Mouse (Mus musculus): ENCODE measurements around the gene Depdc1b. TPM values are rescaled to one million over a fixed set of nuclear protein-coding genes. Genes with fewer than 3 reads are reported as not detected.

Gene Depdc1b
- total RNA-seq, 2 experiments from 2014 or later: 0.22 to 0.46 TPM

DNA sequence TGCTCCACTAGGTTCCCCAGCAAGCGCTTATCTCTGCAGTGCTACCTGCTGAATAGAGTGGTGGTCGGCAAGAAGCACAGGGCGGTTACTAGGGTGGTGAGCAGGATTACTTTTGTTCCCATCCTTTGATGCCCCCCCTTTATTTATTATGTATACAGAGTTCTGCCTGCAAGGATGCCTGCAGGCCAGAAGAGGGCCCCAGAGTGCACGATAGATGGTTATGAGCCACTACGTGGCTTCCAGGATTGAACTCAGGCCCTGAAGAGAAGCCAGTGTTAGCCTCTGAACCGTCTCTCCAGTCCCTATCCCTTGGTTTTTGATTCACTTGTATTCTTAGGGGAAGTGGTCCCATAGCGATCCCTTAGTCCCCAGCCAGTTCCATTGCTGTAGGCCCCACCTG is 25.5 kb downstream of the Depdc1b start:
- no peak for DNase-seq
- intact Hi-C loops (cut with DNase I): no loop called here

DNA sequence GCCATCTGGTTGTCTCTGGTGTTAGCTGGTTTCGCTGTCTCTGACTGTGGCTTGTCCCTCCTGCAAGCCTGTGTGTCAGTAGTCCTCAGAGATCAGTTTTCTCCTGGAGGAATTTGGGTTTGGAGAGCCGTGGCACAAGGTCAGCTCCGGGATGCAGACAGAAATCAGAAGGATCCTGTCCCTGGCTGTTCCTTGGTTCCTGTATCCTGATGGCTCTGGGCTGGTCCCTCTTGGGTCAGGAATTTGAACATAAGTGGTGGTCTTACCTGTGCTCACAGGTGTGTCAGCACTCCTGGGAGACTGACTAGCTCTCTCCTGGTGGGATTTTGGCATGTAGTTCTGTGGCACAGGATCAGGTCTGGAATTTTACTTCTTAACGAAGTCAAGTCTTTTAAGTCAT is 29.6 kb downstream of the Depdc1b start:
- intact Hi-C loops (cut with DNase I): loop anchor here (2.0 kb wide), 1 partner anchor 865 kb away; no protein-coding TSS in a partner anchor
- DNase-seq: no peak

DNA sequence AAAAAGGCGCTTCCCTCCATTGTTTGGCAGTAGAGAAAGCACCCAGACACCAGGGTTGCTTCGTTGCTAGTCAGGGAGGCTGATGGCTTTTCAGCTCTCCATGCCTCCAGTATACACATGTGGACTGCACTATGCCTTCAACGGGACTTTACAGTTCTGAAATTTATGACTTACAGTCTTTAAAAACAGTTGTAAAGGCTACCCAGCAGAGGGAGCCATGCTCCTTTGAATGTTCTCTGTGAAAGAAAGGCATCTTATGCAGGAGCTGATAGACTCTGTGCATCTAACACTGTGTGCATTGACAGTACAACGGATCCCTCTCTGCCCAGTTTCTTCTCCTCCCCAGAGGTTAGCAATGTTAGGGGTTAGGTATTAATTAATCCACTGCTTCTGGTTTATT is 30.9 kb downstream of the Depdc1b start:
- intact Hi-C loops (cut with DNase I): loop anchor here (2.0 kb wide), 1 partner anchor 864 kb away; no protein-coding TSS in a partner anchor
- peak; percentile 17 to 24 for DNase-seq

DNA sequence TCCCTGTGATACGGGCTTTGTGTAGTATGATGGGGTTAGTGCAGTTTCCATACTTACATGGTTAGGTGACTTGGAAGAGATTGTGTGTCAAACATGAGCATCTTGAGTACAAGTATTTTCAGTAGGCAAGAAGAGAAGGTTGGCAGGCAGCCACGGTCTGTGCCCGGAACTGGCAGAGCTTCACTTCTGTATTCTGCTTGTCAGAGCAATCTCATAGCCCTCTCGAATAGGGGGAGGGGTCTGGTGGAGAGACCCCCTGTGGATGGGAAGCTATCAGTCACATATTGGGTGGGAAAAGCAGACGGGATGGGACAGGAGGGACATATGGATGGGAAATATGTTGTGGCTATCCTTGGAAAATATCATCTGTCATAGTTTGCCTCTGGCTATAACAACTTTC is 33.5 kb downstream of the Depdc1b start:
- intact Hi-C loops (cut with DNase I): no loop called here
- no peak for DNase-seq

DNA sequence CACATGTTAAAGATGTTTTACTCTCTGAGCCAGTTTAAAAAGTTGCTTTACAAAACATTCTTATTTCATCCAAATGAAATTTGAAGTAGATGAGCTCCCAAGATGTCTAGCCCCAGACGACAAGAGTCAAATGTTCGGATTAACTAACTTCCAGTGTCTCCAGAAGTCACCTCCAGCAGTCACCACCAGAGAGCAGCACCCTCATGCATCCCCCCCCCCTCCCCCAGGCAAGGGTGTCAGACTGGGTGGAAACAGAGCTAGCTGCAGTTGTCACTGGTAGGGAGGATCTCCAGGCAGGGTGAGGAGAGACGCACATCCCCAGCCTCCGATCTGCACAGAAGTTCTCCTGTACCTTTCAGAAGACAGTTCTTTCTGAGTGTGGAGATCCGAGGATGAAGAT is 37.6 kb downstream of the Depdc1b start:
- intact Hi-C loops (cut with DNase I): no loop called here
- no peak for DNase-seq

DNA sequence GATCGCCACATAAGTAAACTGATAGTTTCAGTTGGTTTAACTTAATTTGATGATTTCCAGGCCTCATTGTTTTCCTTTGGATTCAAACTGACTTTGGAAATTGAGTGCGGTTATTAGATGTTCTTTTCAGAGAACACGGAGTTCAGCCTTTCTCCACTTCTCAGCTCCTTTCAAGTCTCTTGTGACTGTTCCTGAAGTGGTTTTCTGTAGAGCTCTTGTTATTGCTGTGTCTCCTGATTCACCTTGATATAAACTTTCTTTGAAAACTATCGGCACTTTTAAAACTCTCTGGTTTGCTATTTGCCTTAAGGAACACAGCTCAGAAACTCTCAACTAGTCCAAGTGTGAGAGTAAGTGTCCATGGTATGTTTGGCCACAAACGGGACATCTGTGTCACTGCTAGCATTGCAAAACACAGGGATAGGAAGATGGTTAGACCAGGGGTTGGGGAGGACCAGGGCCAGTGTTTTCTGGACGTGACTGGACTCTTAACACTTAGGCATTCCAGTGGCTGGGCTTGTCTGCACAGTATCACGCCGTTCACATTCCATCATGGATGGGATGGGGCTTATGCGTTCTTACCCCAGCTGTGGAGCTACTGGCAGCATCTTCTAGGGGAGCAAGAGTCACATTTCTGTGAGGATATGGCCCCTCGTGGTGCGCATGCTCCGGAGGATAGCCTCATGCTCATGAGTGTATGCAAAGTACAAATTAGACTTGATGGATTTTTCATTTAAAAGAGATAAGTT is 38.8 kb downstream of the Depdc1b start:
- no peak for DNase-seq
- intact Hi-C loops (cut with DNase I): no loop called here

DNA sequence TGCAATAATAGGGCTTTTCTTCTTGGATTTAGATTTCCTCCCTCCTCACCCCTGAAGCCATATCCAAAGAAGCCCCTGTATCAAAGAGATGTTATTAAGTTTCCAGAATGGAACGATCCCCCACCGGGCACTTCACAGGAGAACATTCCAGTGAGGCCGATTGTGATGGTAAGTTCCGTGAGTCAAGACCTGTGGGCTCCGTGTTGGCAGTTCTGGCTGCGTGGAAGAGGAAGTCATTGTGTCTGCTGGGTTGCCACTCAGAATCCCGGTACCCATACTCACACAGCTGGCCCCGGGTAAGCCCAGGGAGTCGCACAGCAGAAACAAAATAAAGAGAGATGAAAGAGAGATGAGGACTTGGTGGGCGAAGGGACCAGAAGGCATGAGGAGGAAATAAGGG is 41.2 kb downstream of the Depdc1b start:
- DNase-seq: no peak
- intact Hi-C loops (cut with DNase I): no loop called here

DNA sequence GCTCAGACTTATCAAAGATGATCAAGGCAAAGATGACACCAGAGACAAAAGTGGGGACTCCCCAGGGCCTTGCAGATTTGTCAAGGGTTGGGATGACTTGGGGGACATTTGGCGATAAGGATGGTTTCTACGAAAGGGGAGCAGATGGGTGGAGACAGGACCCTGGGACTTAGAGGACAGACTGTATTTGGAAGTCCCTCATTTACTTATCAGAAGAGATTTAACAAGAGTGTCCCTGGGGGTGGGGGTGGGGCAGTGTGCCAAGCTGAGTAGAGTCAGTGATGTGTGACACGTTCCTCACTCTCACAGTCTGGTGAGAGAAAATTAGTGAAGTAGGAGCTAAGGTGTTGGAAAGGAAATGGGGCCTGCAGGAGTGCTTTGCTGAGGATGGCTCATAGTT is 42.1 kb downstream of the Depdc1b start:
- no peak for DNase-seq
- intact Hi-C loops (cut with DNase I): no loop called here

DNA sequence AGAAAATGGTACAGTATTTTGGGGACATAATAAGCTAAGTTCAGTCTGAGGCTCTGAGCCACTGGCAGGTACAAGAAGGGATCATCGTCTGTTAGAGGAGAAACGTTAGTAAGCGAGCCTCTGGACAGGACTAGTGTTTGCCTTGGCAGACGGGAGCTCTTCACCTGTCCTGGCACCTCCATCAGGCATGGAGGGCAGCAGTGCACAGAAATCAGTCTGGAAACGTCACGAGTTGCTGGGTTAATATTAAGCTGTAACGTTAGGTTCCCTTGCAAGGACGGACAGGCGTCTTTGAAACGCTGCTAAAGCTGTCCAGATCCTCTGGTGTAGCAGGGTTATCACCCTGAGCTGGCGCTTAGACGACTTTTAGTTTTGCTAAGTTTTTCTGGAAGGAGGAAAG is 51.4 kb downstream of the Depdc1b start:
- intact Hi-C loops (cut with DNase I): no loop called here

DNA sequence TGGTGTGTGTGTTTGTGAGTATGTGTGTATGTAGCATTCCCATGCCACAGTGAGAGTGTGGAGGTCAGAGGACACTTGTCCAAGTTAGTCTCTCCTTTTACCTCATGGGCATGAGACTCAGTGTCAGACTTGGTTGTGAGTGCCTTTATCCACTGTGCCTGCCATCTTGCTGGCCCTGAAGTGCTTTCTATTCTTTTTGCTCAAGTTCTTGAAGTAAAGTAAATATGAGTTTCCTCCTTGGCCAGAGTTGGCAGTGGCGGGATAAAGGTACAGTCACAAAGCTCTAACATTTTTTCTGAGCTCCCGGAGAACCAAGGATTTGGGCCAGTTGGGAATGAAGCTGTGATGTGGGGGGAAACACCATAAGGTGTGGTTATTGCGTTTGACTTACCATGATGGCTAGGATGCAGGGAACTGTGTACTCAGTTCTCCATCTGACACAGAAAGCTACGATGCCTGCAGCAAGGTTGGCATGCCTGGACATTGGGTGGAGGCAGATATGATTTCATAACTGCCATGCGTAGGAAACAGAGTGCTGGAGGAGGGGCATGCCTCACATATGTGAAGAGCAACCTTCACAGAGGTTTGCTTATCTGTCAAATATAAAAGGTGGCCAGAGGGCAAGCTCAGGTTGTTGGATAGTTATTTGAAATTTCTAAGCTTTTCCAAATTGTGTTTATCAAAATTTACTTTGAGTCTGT is 54.3 kb downstream of the Depdc1b start:
- intact Hi-C loops (cut with DNase I): no loop called here
- DNase-seq: no peak

More for the DNA sequence above, 51.4 kb downstream of the Depdc1b start:
- DNase-seq: no peak

DNA sequence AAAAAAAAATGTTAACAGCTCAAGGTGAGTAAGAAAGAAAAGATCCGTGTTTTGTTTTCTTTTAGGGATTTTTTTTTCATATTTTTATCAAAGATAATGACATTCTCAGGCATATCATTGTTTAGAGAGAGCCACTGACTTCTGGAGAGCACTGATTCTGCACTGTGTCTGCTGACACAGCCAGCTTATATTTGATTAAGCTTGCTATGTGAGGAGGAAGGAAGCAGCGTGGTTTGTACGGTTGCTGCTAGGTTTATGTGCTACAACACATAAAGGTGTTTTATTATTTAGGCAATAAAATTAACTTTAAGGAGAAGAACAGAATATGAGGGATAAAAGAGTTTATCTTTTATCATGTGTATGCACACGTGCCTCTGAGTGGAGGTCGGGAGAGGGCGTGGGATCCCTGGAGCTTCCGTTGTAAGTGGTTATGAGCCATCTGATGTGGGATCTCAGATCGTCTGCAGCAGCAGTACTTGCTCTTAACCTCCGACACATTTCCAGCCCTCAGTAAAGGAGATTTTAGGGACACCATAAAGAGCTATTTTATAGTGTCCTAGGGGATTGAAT is 55.3 kb downstream of the Depdc1b start:
- intact Hi-C loops (cut with DNase I): no loop called here
- no peak for DNase-seq

DNA sequence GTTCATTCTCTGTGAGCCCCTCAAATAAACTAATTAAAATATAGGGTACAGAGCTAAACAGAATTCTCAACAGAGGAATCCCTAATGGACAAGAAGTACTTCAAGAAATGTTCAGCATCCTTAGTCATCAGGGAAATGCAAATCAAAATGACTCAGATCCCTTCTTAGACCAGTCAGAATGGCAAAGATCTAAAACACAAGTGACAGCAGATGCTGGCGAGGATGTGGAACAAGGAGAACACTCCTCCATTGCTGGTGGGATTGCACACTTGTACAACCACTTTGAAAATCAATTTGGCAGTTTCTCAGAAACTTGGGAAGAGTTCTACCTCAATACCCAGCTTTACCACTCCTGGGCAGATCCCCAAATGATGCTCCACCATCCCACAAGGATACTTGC is 57.1 kb downstream of the Depdc1b start:
- DNase-seq: no peak
- intact Hi-C loops (cut with DNase I): no loop called here

DNA sequence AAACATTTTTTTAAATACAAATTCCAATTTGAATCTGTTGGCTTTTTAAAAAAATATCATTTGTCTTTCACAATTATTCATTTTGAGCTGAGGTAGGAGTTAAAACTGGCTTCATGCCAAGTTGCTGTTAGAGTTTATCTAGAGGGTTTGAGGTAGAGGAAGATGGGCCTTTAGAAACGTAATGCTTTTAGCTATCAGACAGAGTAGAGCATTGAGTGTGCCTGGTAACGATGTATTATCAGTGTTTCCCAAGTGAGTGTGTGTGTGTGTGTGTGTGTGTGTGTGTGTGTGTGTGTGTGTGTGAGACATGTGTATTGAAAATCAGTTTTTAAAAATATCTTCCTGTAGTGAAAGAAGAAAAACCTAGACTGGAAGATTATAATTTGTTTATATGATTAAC is 60.5 kb downstream of the Depdc1b start:
- intact Hi-C loops (cut with DNase I): no loop called here
- no peak for DNase-seq

DNA sequence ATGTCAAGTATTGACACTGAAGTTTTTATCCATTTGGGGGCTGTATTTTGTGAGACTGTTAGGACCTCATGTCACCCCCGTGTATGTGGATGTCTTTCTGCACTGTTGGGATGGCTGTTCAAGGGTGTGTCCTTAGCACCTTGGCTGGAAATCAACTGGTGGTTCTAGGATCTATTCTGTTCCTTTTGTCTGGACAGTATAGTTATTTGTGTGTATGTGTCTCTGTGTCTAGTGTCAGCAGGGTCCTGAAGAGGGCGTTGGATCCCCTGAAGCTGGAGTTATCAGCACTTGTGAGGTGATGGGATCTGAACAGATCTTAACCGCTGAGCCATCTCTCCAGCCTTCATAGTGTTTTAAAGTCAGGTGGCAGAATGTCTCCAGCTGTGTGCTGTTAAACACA is 65.0 kb downstream of the Depdc1b start:
- intact Hi-C loops (cut with DNase I): loop anchor here (10.0 kb wide), 1 partner anchor 834 kb away; no protein-coding TSS in a partner anchor
- no peak for DNase-seq

DNA sequence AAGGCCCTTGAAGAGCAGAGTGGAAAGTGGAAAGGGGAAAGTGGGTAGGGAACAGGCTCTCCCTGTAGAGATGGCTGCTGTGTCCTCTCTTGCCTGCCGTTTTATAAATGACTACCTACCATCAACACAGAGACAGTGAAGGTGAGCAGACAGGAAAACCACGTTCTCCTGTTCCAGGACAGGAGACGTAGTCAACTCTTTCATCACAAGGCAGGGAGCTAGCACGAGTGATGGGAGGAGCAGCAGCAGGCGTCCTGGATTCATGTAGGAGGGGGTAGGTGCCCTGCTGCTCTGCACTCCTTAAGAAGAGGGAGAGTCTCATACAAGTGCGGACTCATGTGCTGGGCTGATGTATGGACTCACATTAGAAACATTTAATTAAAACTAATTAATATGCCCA is 66.9 kb downstream of the Depdc1b start:
- intact Hi-C loops (cut with DNase I): loop anchor here (10.0 kb wide), 1 partner anchor 832 kb away; no protein-coding TSS in a partner anchor
- no peak for DNase-seq

DNA sequence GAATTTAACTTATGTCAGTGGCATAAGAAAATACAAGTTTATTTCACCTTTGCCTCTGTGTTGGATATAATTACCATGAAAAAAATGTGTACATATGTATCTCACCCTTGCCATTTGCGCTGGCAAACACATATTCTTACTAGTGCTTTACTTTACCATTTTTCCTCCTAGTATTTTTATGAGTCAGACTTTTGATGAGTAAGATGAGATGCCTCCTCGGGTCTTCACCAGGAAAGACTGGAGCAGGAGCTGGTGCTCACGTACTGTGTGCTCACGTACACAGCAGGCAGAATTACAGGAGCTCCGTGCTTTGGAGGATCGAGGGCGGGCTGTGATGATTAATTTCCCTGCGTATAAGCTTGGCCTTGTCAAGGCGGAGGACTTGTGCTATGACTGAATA is 69.9 kb downstream of the Depdc1b start:
- intact Hi-C loops (cut with DNase I): loop anchor here (10.0 kb wide), 1 partner anchor 829 kb away; no protein-coding TSS in a partner anchor
- no peak for DNase-seq

DNA sequence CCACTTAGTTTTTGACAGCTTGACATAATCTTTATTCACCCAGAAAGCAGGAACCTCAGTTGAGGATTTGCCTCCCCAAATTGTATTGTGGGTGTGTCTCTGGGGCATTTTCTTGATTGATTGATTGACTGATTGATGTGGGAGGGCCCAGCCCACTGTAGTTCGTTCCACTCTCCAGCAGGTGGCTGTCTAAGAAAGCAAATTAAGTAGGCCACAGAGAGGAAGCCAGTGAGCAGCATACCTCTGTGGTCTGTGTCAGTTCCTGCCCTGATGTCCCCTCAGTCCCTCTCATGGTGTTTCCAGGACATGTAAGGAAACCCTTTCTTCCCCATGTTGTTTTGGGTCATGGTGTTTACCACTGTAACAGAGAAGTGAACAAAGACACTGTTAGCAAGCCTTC is 74.4 kb downstream of the Depdc1b start:
- peak; percentile 28 to 42 for DNase-seq
- intact Hi-C loops (cut with DNase I): no loop called here

DNA sequence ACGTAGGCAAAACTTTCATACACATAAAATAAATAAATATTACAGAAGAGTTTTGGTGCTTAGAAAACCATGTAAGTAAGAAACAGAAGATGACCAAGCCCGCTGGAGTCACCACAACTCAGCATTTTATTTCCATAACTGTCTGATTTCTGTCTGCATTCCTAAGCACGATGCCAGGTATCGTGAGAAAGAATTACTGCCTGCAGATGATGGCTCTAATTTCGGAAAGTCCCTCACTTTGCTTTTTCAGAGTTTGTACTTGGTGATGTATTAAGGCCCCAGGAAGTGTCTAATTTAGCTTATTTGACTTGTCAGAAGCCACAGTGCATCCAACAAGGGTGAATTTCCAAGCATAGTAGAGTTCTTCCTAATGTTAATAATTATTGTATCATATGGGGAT is 87.1 kb downstream of the Depdc1b start:
- intact Hi-C loops (cut with DNase I): no loop called here
- DNase-seq: no peak

DNA sequence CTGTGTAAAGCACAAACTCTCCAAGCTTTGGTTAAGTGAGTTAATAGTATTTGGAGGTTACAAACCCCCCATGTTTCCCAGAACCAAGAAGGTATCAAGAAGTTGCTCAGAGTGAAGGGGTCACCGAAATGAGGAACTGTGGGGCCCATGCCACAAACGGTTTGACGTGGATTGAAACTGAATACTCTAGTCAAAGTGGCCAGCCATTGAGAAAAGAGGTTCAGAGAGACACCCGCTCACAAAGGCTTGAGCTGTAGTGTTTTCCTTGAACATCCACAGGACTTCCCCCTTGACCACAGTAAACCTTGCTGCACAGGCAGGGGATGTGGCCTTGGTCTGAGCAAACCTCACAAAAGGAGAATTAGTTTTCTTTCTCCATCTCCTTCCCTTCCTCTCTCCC is 88.2 kb downstream of the Depdc1b start:
- intact Hi-C loops (cut with DNase I): no loop called here
- DNase-seq: no peak

DNA sequence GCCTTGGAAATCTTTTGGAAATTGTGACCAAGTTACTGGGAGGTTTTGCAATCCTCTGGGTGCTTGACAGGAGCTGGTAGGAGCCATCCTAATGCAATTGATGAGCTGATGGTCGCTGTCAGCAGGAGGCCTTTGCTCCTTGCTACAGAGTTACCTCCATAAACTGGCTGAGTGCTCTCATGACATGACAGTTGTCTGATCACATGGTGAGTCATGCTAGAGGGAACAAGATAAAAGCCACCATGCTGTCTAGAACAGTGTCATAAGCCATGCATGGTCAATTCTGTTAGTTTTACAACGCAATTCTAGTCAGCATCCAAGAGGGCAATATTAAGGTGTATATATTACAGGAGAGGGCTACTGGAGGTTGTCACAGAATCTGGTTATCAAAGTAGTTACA is 99.3 kb downstream of the Depdc1b start:
- intact Hi-C loops (cut with DNase I): no loop called here
- no peak for DNase-seq

DNA sequence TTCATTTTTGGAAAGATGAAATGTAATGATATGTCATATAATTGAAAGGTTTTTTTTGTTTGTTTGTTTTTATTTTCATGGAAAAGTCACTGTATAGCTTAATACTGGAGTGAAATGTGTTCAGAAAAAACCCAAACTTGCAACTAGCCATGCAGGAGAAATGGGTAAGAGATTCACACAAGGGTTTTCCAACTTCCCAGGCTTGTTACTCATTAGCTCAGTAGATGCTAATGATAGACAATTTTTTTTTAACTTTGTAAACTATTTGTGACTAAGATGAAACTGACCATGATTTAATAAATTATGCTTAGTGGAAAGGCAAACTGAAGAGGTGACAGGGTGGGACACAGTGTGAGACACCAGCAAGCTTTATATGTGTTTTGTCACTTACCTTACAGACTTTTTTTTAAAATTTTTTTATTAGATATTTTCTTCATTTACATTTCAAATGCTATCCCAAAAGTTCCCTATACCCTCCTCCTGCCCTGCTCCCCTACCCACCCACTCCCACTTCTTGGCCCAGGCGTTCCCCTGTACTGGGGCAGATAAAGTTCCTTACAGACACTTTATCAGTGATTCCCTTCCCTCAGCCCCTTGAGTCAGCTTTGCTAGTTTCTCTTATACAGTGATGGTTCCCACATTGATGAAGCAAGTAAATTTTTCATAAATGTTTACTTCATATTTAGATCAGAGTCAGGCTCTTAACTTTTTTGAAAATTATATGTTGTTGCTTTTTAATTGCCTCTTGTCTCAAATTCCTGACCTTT is 102.8 kb downstream of the Depdc1b start:
- intact Hi-C loops (cut with DNase I): no loop called here
- no peak for DNase-seq
